Mouse (Mus musculus) erythroblast, adult 5-6 weeks (primary cell): ENCODE results near the gene Brd2. TPM values are rescaled to one million over a fixed set of nuclear protein-coding genes. Genes with fewer than 3 reads are reported as not detected.
"Not testable (repeated sequence)": the region's sequence is repeated elsewhere in the genome, so short reads cannot be mapped to it uniquely, and the experiment has no call there.

Source experiments
- ATAC-seq: replicated peaks from 2 replicates; pipeline ENCODE4 v1.8.0; 2016; ENCODE audit warnings: moderate number of reproducible peaks, mild to moderate bottlenecking, moderate TSS enrichment, inconsistent platforms; ENCODE audit not compliant: poor library complexity, low FRiP score, severe bottlenecking
- total RNA-seq, 2 experiments: library from RNA; stranded (forward) in 1 of 2; stranded (reverse) in 1 of 2; fragments of 150-400 nt in 1 of 2; fragments of 200-764, 138-1000 nt in 1 of 2; gene quantifications; 2 replicates each; pipeline versions ENCODE4 v1.2.3 to v1.2.4; 2015 to 2017; ENCODE audit warnings: low replicate concordance in 2 of 2

Brd2 gene
- total RNA-seq (2015; ENCODE audit: low replicate concordance): 36.1 and 75.0 TPM in 2 replicates
- 114 and 135 TPM in 2 replicates for total RNA-seq (2017; ENCODE audit: low replicate concordance)

- peak; percentile 47 for ATAC-seq
Observed at GRCm38 (mm10) chr17:34122188-34122984, at the start of gene Brd2. Brd2 (minus strand) TSS chr17:34122634.

- ATAC-seq: peak; percentile 89
Observed at GRCm38 (mm10) chr17:34170877-34171498, 48.6 kb upstream of the Brd2 start.

- peak; percentile 70 for ATAC-seq
Observed at GRCm38 (mm10) chr17:34170487-34170876, 48.0 kb upstream of the Brd2 start.

GRCm38 (mm10) chr17:34169279-34169678 lies 46.8 kb upstream of the Brd2 start:
- ATAC-seq: no peak

- ATAC-seq: no peak
Observed at GRCm38 (mm10) chr17:34165033-34165730, 42.7 kb upstream of the Brd2 start.

- ATAC-seq: no peak
Observed at GRCm38 (mm10) chr17:34164202-34164895, 41.9 kb upstream of the Brd2 start.

- no peak for ATAC-seq
Observed at GRCm38 (mm10) chr17:34155534-34155933, 33.1 kb upstream of the Brd2 start.

- no peak for ATAC-seq
Observed at GRCm38 (mm10) chr17:34152923-34153322, 30.5 kb upstream of the Brd2 start, which contains the start of gene H2-DMb1. H2-DMb1 (plus strand) TSS chr17:34153072.

- no peak for ATAC-seq
Observed at GRCm38 (mm10) chr17:34144960-34145371, 22.5 kb upstream of the Brd2 start.

GRCm38 (mm10) chr17:34144221-34144620 lies 21.8 kb upstream of the Brd2 start:
- not testable (repeated sequence) for ATAC-seq

- ATAC-seq: no peak
Observed at GRCm38 (mm10) chr17:34143461-34143860, 21.0 kb upstream of the Brd2 start.

- no peak for ATAC-seq
Observed at GRCm38 (mm10) chr17:34143033-34143432, 20.6 kb upstream of the Brd2 start, which contains the start of gene H2-DMb2. H2-DMb2 (plus strand) TSS chr17:34143307.

- ATAC-seq: no peak
Observed at GRCm38 (mm10) chr17:34142456-34143010, 20.1 kb upstream of the Brd2 start.

GRCm38 (mm10) chr17:34141448-34141847 lies 19.0 kb upstream of the Brd2 start:
- no peak for ATAC-seq

GRCm38 (mm10) chr17:34140240-34140639 lies 17.8 kb upstream of the Brd2 start:
- ATAC-seq: no peak

- no peak for ATAC-seq
Observed at GRCm38 (mm10) chr17:34139416-34139815, 17.0 kb upstream of the Brd2 start.

GRCm38 (mm10) chr17:34138655-34139054 lies 16.2 kb upstream of the Brd2 start:
- no peak for ATAC-seq

GRCm38 (mm10) chr17:34137601-34138000 lies 15.2 kb upstream of the Brd2 start:
- no peak for ATAC-seq
